Mouse (Mus musculus) heart, embryonic 14.5 days (tissue): ENCODE data around the gene Rnf144a. TPM values are rescaled to one million over a fixed set of nuclear protein-coding genes. Genes with fewer than 3 reads are reported as not detected.
A peak's percentile ranks its signal among the peaks of the same experiment; 100 is the strongest.

Experiments used
- ATAC-seq: fragments of 200-750 bp; cut with Nextera tagmentation; 2 replicates; pipeline ENCODE4 v1.8.0; 2017; ENCODE audit warnings: low read depth, moderate TSS enrichment; ENCODE audit not compliant: insufficient number of reproducible peaks, insufficient read depth, low FRiP score
- H3K27ac ChIP-seq, 2 experiments: fragments of 200-500 bp in 1 of 2; fragments of 300-500 bp in 1 of 2; sonication (generic) in 1 of 2; replicated peaks in 1 of 2; 2 replicates each; pipeline ENCODE4 v1.5.1; 2012 to 2014; ENCODE audit warnings: low read depth in 2 of 2, low read length in 2 of 2, control low read depth in 1 of 2, mild to moderate bottlenecking in 1 of 2, mixed read lengths in 1 of 2; ENCODE audit not compliant: control insufficient read depth in 1 of 2, insufficient read depth in 1 of 2
- H3K27me3 ChIP-seq: fragments of 300-500 bp; sonication (generic); 2 replicates; pipeline ENCODE4 v1.6.1; 2014; ENCODE audit warnings: mild to moderate bottlenecking, low read length, control low read depth; ENCODE audit not compliant: control insufficient read depth, insufficient read depth
- H3K36me3 ChIP-seq: fragments of 300-500 bp; sonication (generic); 2 replicates; pipeline ENCODE4 v1.6.1; 2014; ENCODE audit warnings: mild to moderate bottlenecking, control low read depth, low read length, mixed read lengths; ENCODE audit not compliant: control insufficient read depth, insufficient read depth
- H3K4me1 ChIP-seq, 2 experiments: fragments of 200-500 bp in 1 of 2; fragments of 300-500 bp in 1 of 2; sonication (generic) in 1 of 2; 2 replicates each; pipeline ENCODE4 v1.6.1; 2012 to 2014; ENCODE audit warnings: low read length in 2 of 2, control low read depth in 1 of 2, mixed read lengths in 1 of 2; ENCODE audit not compliant: control insufficient read depth in 2 of 2, insufficient read depth in 2 of 2
- H3K4me2 ChIP-seq: fragments of 300-500 bp; sonication (generic); 2 replicates; pipeline ENCODE4 v1.6.1; 2014; ENCODE audit warnings: mild to moderate bottlenecking, low read length
- H3K4me3 ChIP-seq, 2 experiments: fragments of 200-500 bp in 1 of 2; fragments of 300-500 bp in 1 of 2; sonication (generic) in 1 of 2; 2 replicates each; pipeline ENCODE4 v1.5.1; 2012 to 2014; ENCODE audit warnings: low read length in 2 of 2, mild to moderate bottlenecking in 2 of 2, control low read depth in 1 of 2, low read depth in 1 of 2, moderate library complexity in 1 of 2; ENCODE audit not compliant: control insufficient read depth in 1 of 2, insufficient read depth in 1 of 2
- H3K9ac ChIP-seq: fragments of 300-500 bp; sonication (generic); 2 replicates; pipeline ENCODE4 v1.6.1; 2014; ENCODE audit warnings: mild to moderate bottlenecking, low read length
- H3K9me3 ChIP-seq: fragments of 300-500 bp; sonication (generic); 2 replicates; pipeline ENCODE4 v1.6.1; 2016; ENCODE audit warnings: low read length, control low read depth; ENCODE audit not compliant: control insufficient read depth
- WGBS: fragments of 180-500 bp; shearing (Covaris S2); extraction: QIAGEN DNeasy Blood & Tissue Kit; methylation state at CpG from one replicate; pipeline ENCODE4 v1.1.7; 2014; 5-methylcytosine and 5-hydroxymethylcytosine counted together
- polyA plus RNA-seq: library from polyadenylated mRNA; unstranded; fragments of >200 nt; fragmentation: Nextera tagmentation; extraction: Ambion mirVana; gene quantifications from 2 replicates; pipeline ENCODE4 v1.2.1, GENCODE M21; 2014

Rnf144a gene
- polyA plus RNA-seq, 1 experiment from 2014 or later = 11.5 TPM

GRCm38 (mm10) chr12:26408707-26409106 lies 6.3 kb downstream of the Rnf144a start:
- Histone ChIP-seq H3K27ac (no peak overlapping the region), H3K4me1 (peaks cover 30 to 58% of the 10 kb centered on the region in 2 experiments), H3K4me2 (no peak overlapping the region), H3K27me3 (peaks cover 6% of the 10 kb centered on the region; the same call in 1 of the 2 replicates), H3K9me3 (no peaks in the 10 kb centered on the region), H3K36me3 (no peaks in the 10 kb centered on the region), H3K4me3 (no peak overlapping the region), H3K9ac (no peak overlapping the region)
- ATAC-seq = no peak
- WGBS = 61% methylated on average over 9 of the region's 9 CpGs

GRCm38 (mm10) chr12:26404781-26405702 lies 10.0 kb downstream of the Rnf144a start:
- no peak; the same call in none of the 2 replicates for ATAC-seq
- Histone ChIP-seq H3K27me3 (no peaks in the 10 kb centered on the region), H3K9me3 (no peaks in the 10 kb centered on the region), H3K4me3 (no peak overlapping the region), H3K9ac (no peak overlapping the region), H3K4me1 (peaks cover 31 to 44% of the 10 kb centered on the region in 2 experiments), H3K27ac (peak overlapping the region; percentile 43 to 61), H3K4me2 (peak overlapping the region; percentile 45), H3K36me3 (no peaks in the 10 kb centered on the region)
- WGBS = 34% methylated on average over 11 of the region's 11 CpGs

GRCm38 (mm10) chr12:26403372-26404125 lies 11.5 kb downstream of the Rnf144a start:
- no peaks in the 10 kb centered on the region for H3K27me3 ChIP-seq
- no peak overlapping the region; a peak in 1 of 4 replicates for H3K27ac ChIP-seq
- no peak overlapping the region for H3K4me3 ChIP-seq
- H3K9me3 ChIP-seq = no peaks in the 10 kb centered on the region
- H3K4me2 ChIP-seq = no peak overlapping the region
- WGBS = 75% methylated on average over 16 of the region's 16 CpGs
- peaks cover 29 to 32% of the 10 kb centered on the region in 2 experiments for H3K4me1 ChIP-seq
- ATAC-seq = no peak
- H3K9ac ChIP-seq = no peak overlapping the region
- no peaks in the 10 kb centered on the region for H3K36me3 ChIP-seq

GRCm38 (mm10) chr12:26401696-26402470 lies 13.2 kb downstream of the Rnf144a start:
- no peaks in the 10 kb centered on the region for H3K9me3 ChIP-seq
- no peaks in the 10 kb centered on the region for H3K36me3 ChIP-seq
- WGBS = 58% methylated on average over 10 of the region's 10 CpGs
- peaks cover 20 to 21% of the 10 kb centered on the region in 2 experiments for H3K4me1 ChIP-seq
- H3K9ac ChIP-seq = no peak overlapping the region
- no peaks in the 10 kb centered on the region for H3K27me3 ChIP-seq
- ATAC-seq = no peak
- no peak overlapping the region for H3K4me2 ChIP-seq
- peak overlapping the region; percentile 5 to 55; a peak in 3 of 4 replicates for H3K27ac ChIP-seq
- H3K4me3 ChIP-seq = no peak overlapping the region

- no peak overlapping the region for H3K4me3 ChIP-seq
- WGBS = 66% methylated on average over 1 of the region's 1 CpGs
- H3K9me3 ChIP-seq = no peaks in the 10 kb centered on the region
- no peak for ATAC-seq
- H3K27ac ChIP-seq = peak overlapping the region; percentile 5 to 55; a peak in 3 of 4 replicates
- H3K36me3 ChIP-seq = no peaks in the 10 kb centered on the region
- H3K4me1 ChIP-seq = peaks cover 20 to 21% of the 10 kb centered on the region in 2 experiments
- H3K9ac ChIP-seq = no peak overlapping the region
- no peaks in the 10 kb centered on the region for H3K27me3 ChIP-seq
- H3K4me2 ChIP-seq = no peak overlapping the region
Observed at GRCm38 (mm10) chr12:26401254-26401653, 13.8 kb downstream of the Rnf144a start.

GRCm38 (mm10) chr12:26400762-26401161 lies 14.3 kb downstream of the Rnf144a start:
- H3K27ac ChIP-seq = peak overlapping the region in 1 of 2 experiments; percentile 55; a peak in 2 of 4 replicates
- H3K27me3 ChIP-seq = no peaks in the 10 kb centered on the region
- H3K9me3 ChIP-seq = no peaks in the 10 kb centered on the region
- no peak overlapping the region for H3K4me3 ChIP-seq
- no peaks in the 10 kb centered on the region for H3K36me3 ChIP-seq
- H3K4me1 ChIP-seq = peaks cover 17% of the 10 kb centered on the region in 2 experiments
- no peak overlapping the region for H3K9ac ChIP-seq
- WGBS = 100% methylated on average over 1 of the region's 1 CpGs
- no peak overlapping the region for H3K4me2 ChIP-seq
- no peak for ATAC-seq

GRCm38 (mm10) chr12:26399391-26399790 lies 15.7 kb downstream of the Rnf144a start:
- no peaks in the 10 kb centered on the region for H3K36me3 ChIP-seq
- no peak overlapping the region for H3K4me2 ChIP-seq
- H3K27ac ChIP-seq = no peak overlapping the region
- H3K9ac ChIP-seq = no peak overlapping the region
- no peak for ATAC-seq
- peaks cover 5 to 8% of the 10 kb centered on the region in 2 experiments; a peak in 3 of 4 replicates for H3K4me1 ChIP-seq
- no peaks in the 10 kb centered on the region for H3K9me3 ChIP-seq
- WGBS = 89% methylated on average over 6 of the region's 6 CpGs
- H3K4me3 ChIP-seq = no peak overlapping the region
- H3K27me3 ChIP-seq = no peaks in the 10 kb centered on the region
